Mouse (Mus musculus) stomach, embryonic 14.5 days (tissue): ENCODE data around the gene Gm42674. TPM values are rescaled to one million over a fixed set of nuclear protein-coding genes. Genes with fewer than 3 reads are reported as not detected.

Experiments used
- ATAC-seq: fragments of 200-750 bp; cut with Nextera tagmentation; 2 replicates; pipeline ENCODE4 v1.8.0; 2017; ENCODE audit warnings: low read depth, moderate TSS enrichment; ENCODE audit not compliant: insufficient number of reproducible peaks, insufficient read depth, low FRiP score
- H3K27ac ChIP-seq: fragments of 300-500 bp; sonication (generic); 2 replicates; pipeline ENCODE4 v1.5.1; 2014; ENCODE audit warnings: mild to moderate bottlenecking, low read length, moderate library complexity, mixed read lengths
- H3K27me3 ChIP-seq: fragments of 300-500 bp; sonication (generic); 2 replicates; pipeline ENCODE4 v1.6.1; 2014; ENCODE audit warnings: low read length, control low read depth, mixed read lengths; ENCODE audit not compliant: control insufficient read depth, insufficient read depth
- H3K36me3 ChIP-seq: fragments of 300-500 bp; sonication (generic); 2 replicates; pipeline ENCODE4 v1.6.1; 2014; ENCODE audit warnings: mild to moderate bottlenecking, control low read depth, low read length, moderate library complexity, mixed read lengths; ENCODE audit not compliant: control insufficient read depth, insufficient read depth
- H3K4me1 ChIP-seq: fragments of 300-500 bp; sonication (generic); 2 replicates; pipeline ENCODE4 v1.6.1; 2014; ENCODE audit warnings: low read length, control low read depth, mixed read lengths; ENCODE audit not compliant: control insufficient read depth, insufficient read depth
- H3K4me2 ChIP-seq: fragments of 300-500 bp; sonication (generic); replicated peaks from 2 replicates; pipeline ENCODE4 v1.6.1; 2014; ENCODE audit warnings: low read depth, low read length, control low read depth
- H3K4me3 ChIP-seq: fragments of 300-500 bp; sonication (generic); 2 replicates; pipeline ENCODE4 v1.5.1; 2014; ENCODE audit warnings: low read depth, low read length, control low read depth
- H3K9ac ChIP-seq: fragments of 300-500 bp; sonication (generic); replicated peaks from 2 replicates; pipeline ENCODE4 v1.6.1; 2014; ENCODE audit warnings: low read depth, mild to moderate bottlenecking, control low read depth, low read length, moderate library complexity, mixed read lengths
- H3K9me3 ChIP-seq: fragments of 300-500 bp; sonication (generic); 2 replicates; pipeline ENCODE4 v1.6.1; 2016; ENCODE audit warnings: low read depth, low read length, control low read depth; ENCODE audit not compliant: control insufficient read depth
- WGBS: fragments of 180-500 bp; shearing (Covaris S2); extraction: QIAGEN DNeasy Blood & Tissue Kit; methylation state at CpG from one replicate; pipeline ENCODE4 v1.1.7; 2014; 5-methylcytosine and 5-hydroxymethylcytosine counted together
- polyA plus RNA-seq: library from polyadenylated mRNA; unstranded; fragments of >200 nt; fragmentation: Nextera tagmentation; extraction: Ambion mirVana; gene quantifications from 2 replicates; pipeline ENCODE4 v1.2.1, GENCODE M21; 2014

Gm42674 gene
- polyA plus RNA-seq, 1 experiment from 2014 or later: not detected

DNA sequence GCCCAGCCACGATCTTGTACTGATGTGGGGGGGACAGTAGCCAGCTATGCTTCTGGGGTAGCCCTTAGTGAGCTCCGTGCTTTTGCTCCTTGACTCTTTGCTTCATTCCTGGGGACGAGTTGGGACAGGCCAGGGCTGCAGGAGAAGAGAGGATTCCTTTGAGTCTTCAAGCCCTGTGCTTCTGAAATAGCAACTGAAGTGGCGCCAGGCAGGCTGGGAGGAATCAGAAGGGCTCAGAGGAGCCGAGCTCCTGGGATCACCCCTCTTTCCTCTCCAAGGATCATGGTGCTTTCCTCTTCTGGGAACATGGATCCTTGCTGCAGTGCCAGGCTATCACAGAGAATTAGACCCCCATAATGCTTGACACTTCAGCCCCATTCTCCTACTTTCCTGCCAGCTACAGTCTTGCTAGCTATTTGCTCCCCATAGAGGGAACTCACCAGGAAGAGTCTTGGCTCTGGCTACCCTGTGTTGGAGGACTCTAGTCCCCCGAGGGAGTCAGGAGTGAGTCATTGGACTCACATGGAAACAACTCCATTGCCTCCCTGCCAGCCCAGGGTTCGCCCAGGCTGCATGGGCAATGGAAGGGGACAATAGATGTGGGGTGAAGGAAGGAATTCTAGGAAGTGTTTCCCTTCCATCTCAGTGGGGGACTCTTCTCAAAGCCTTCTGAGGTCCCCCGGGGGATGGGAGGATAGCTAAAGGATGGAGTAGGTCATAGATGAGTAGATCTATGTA lies 1.1 kb upstream of the Gm42674 start:
- Histone ChIP-seq H3K4me1 (peaks cover 21% of the 10 kb centered on the region), H3K36me3 (no peaks in the 10 kb centered on the region), H3K27me3 (no peaks in the 10 kb centered on the region), H3K9ac (no peak overlapping the region), H3K27ac (peak overlapping the region; percentile 6; the same call in 1 of the 2 replicates), H3K4me3 (no peak overlapping the region), H3K9me3 (no peaks in the 10 kb centered on the region), H3K4me2 (no peak overlapping the region)
- WGBS: 79% methylated on average over 8 of the region's 8 CpGs
- ATAC-seq: no peak

DNA sequence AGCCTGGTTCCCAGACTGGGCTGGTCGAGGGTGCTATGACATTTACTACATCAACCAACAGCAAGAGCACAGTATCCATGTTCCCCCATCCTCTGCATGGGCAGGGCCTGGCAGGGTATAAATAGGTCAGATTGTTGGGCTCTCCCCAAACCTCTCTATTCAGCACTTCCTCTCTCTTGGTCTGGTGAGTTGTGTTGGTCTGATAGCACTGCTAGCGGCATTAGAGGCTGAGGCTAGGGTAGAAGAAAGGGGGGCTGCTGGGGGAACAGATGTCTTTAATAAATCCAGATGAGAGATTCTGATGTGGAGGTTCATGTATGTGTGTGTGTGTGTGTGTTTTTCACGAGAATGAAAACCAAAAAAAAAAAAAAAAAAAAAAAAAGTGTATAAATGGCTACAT lies 1.9 kb downstream of the Gm42674 start, which contains the start of gene S100a4:
S100a4 (plus strand) TSS at position 149 of the 400 bp plus-strand sequence.
- Histone ChIP-seq H3K4me3 (no peak within 1 kb of the TSS), H3K9me3 (no peaks in the 10 kb centered on the region), H3K27me3 (no peaks in the 10 kb centered on the region), H3K4me2 (no peak within 1 kb of the TSS), H3K4me1 (peaks cover 25% of the 10 kb centered on the region), H3K36me3 (no peaks in the 10 kb centered on the region), H3K27ac (peak within 1 kb of the TSS; percentile 91), H3K9ac (no peak within 1 kb of the TSS)
- no peak for ATAC-seq
- 44% methylated on average over 3 of the region's 3 CpGs for WGBS

DNA sequence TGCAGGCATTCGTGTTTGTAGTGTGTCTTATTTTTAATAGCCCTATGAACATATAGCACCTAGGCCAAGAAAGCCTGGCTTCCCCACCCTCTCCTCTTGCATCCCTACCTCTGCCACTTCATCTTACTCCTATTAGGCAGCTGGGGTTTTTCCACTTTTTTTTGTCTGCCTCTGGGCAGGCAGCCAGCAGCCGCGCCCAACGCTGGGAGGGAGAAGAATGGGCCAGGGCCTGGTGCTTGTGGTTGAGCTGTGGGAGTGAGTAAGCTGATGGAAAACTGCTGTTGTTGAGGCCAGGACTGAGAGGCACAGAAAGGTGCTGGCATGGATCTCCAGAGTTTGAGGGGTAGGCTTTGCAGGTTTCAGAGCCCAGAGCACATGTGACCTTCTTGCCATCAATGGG lies 2.7 kb downstream of the Gm42674 start:
- H3K4me2 ChIP-seq: no peak overlapping the region
- H3K4me3 ChIP-seq: no peak overlapping the region
- 15% methylated on average over 4 of the region's 4 CpGs for WGBS
- H3K9ac ChIP-seq: no peak overlapping the region
- H3K36me3 ChIP-seq: no peaks in the 10 kb centered on the region
- no peaks in the 10 kb centered on the region for H3K27me3 ChIP-seq
- no peaks in the 10 kb centered on the region for H3K9me3 ChIP-seq
- peak; percentile 80 for ATAC-seq
- H3K27ac ChIP-seq: peak overlapping the region; percentile 91
- H3K4me1 ChIP-seq: peaks cover 25% of the 10 kb centered on the region

DNA sequence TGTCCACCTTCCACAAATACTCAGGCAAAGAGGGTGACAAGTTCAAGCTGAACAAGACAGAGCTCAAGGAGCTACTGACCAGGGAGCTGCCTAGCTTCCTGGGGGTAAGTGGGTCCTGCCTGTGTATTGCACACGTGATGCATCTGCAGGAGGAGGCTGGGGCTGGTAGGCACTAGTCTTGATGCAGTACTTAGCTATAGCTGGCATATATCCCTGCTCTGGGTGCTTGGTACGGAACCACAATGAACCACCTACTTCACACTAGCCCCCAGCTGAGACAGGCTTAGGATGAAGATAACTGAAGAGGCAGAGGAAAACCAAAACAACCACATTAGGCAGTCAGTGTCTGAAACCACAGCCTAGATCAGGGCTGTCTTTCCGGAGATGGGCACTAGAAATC lies 3.3 kb downstream of the Gm42674 start:
- H3K27ac ChIP-seq: peak overlapping the region; percentile 91
- H3K36me3 ChIP-seq: no peaks in the 10 kb centered on the region
- no peaks in the 10 kb centered on the region for H3K27me3 ChIP-seq
- no peak overlapping the region for H3K9ac ChIP-seq
- WGBS: 73% methylated on average over 3 of the region's 3 CpGs
- H3K4me3 ChIP-seq: no peak overlapping the region
- no peak for ATAC-seq
- no peaks in the 10 kb centered on the region for H3K9me3 ChIP-seq
- peaks cover 25% of the 10 kb centered on the region for H3K4me1 ChIP-seq
- no peak overlapping the region for H3K4me2 ChIP-seq

DNA sequence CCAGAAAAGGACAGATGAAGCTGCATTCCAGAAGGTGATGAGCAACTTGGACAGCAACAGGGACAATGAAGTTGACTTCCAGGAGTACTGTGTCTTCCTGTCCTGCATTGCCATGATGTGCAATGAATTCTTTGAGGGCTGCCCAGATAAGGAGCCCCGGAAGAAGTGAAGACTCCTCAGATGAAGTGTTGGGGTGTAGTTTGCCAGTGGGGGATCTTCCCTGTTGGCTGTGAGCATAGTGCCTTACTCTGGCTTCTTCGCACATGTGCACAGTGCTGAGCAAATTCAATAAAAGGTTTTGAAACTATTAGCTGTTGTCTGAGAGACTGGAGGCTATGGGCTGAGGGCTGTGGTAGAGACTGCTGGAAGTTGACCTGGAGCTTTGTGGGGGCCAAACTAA lies 4.0 kb downstream of the Gm42674 start:
- Histone ChIP-seq H3K4me3 (no peak overlapping the region), H3K4me1 (peaks cover 25% of the 10 kb centered on the region), H3K9ac (no peak overlapping the region), H3K36me3 (no peaks in the 10 kb centered on the region), H3K27me3 (no peaks in the 10 kb centered on the region), H3K27ac (peak overlapping the region; percentile 91), H3K4me2 (no peak overlapping the region), H3K9me3 (no peaks in the 10 kb centered on the region)
- 75% methylated on average over 2 of the region's 2 CpGs for WGBS
- no peak for ATAC-seq

DNA sequence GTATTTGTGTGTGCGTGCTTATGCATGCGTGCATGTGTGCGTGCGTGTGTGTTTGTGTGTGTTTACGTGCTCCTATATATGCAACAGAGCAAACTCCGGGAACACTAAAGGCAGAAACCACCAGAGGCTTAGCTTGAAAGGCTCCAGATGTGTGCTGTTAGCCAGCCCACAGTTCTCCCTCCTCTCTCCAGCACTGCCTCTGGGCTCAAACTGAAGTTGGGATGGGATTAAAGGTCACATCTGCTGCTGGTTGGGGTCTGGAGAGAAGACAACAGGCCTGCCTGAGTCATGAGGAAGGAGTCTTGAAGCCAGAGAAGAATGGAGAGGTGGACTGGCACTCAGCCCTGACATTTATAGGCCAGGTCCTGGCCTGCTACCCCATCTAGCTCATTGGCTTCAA lies 4.5 kb downstream of the Gm42674 start:
- peak; percentile 38; the same call in 1 of the 2 replicates for ATAC-seq
- WGBS: 63% methylated on average over 6 of the region's 6 CpGs

DNA sequence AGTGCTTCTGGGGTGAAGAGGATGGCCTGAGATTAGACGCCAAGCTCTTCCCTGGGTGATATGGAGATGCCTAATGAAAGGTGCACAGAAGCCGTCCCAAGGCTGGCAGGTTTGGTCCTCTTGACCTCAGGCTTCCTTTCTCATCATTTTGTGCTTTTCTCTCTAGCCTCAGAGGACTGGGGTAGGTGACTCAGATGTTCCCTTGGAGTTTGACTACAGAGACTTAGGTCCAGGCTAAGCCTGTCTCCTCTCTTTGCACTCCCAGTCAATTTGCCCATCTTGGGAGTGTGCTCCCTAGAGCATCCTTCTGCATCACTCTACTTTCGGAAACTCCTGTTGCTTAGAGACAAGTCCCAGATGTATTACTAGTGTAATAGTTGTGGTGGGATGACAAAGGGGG lies 5.7 kb downstream of the Gm42674 start:
- no peak overlapping the region for H3K4me2 ChIP-seq
- H3K27ac ChIP-seq: no peak overlapping the region
- WGBS: 87% methylated on average over 3 of the region's 3 CpGs
- H3K4me1 ChIP-seq: peaks cover 25% of the 10 kb centered on the region
- no peaks in the 10 kb centered on the region for H3K27me3 ChIP-seq
- H3K36me3 ChIP-seq: no peaks in the 10 kb centered on the region
- ATAC-seq: no peak
- H3K9ac ChIP-seq: no peak overlapping the region
- no peak overlapping the region for H3K4me3 ChIP-seq
- H3K9me3 ChIP-seq: no peaks in the 10 kb centered on the region

More for the DNA sequence above, 4.5 kb downstream of the Gm42674 start:
- no peaks in the 10 kb centered on the region for H3K27me3 ChIP-seq
- H3K4me2 ChIP-seq: no peak overlapping the region
- H3K27ac ChIP-seq: peak overlapping the region; percentile 91
- no peaks in the 10 kb centered on the region for H3K36me3 ChIP-seq
- no peak overlapping the region for H3K4me3 ChIP-seq
- peaks cover 25% of the 10 kb centered on the region for H3K4me1 ChIP-seq
- H3K9ac ChIP-seq: no peak overlapping the region
- H3K9me3 ChIP-seq: no peaks in the 10 kb centered on the region

DNA sequence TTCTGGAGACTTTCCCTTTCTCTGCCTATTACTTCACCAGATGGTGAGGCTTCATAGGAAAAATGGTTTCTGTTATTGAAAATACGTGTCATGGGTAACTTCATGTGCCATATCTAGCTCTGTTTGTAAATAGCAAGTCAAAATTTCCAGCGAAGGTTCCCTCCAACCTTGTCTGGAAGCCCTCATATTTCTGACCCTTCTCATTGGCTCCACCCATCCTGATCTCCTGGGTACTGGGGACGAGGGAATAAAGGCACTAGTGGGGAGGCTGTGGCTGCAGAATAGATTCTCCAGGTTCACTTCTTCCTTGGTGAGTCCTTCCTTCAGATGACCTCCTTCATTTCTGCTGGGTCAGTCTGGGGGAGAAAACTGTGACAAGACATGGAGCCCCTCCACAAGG lies 6.5 kb downstream of the Gm42674 start, which contains the start of gene S100a5:
S100a5 (plus strand) TSS at position 301 of the 400 bp plus-strand sequence.
- Histone ChIP-seq H3K36me3 (no peaks in the 10 kb centered on the region), H3K27me3 (no peaks in the 10 kb centered on the region)

DNA sequence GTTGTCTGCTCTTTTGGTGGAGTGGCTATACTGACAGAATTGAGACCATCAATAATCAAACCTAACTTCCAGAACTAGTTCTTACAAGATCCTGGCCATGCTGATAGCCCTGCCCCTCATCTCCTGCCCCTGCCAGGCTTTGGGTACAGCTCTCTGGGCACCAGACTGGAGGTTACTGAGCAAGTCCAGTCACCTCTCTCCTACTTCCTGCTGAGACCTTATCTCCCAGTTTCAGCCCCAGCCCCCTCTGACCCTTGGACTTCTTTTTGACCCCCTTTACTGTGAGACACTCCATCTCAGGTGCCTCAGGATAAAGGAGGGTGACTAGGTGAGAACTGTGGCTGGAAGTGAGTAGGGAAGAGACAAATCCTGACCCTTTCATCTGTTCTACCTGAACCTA lies 7.4 kb downstream of the Gm42674 start:
- H3K9ac ChIP-seq: no peak overlapping the region
- no peaks in the 10 kb centered on the region for H3K36me3 ChIP-seq
- H3K4me2 ChIP-seq: no peak overlapping the region
- no peaks in the 10 kb centered on the region for H3K27me3 ChIP-seq
- no peak overlapping the region for H3K4me3 ChIP-seq
- no peaks in the 10 kb centered on the region for H3K9me3 ChIP-seq
- peaks cover 25% of the 10 kb centered on the region for H3K4me1 ChIP-seq
- no peak overlapping the region for H3K27ac ChIP-seq
- no peak for ATAC-seq

More for the DNA sequence above, 6.5 kb downstream of the Gm42674 start, which contains the start of gene S100a5:
- no peak for ATAC-seq
- Histone ChIP-seq H3K4me3 (no peak within 1 kb of the TSS), H3K27ac (no peak within 1 kb of the TSS), H3K9ac (no peak within 1 kb of the TSS), H3K4me2 (no peak within 1 kb of the TSS), H3K4me1 (peaks cover 25% of the 10 kb centered on the region), H3K9me3 (no peaks in the 10 kb centered on the region)
- 53% methylated on average over 3 of the region's 3 CpGs for WGBS
